Mouse (Mus musculus) erythroblast, embryonic 14.5 days (primary cell): ENCODE data around the gene Plekhs1.

ENCODE experiments used
- GATA1 ChIP-seq: IDR thresholded peaks from 2 replicates; pipeline ENCODE4 v1.6.1; 2012; ENCODE audit warnings: low read length, inconsistent platforms, mixed read lengths
- TAL1 ChIP-seq: IDR thresholded peaks from 3 replicates; pipeline ENCODE4 v1.6.1; 2012; ENCODE audit warnings: low read length, inconsistent platforms, mixed read lengths

- TF ChIP-seq TAL1 (no peak), GATA1 (no peak)
Measured at GRCm38 (mm10) chr19:56436380-56436779, 25.1 kb upstream of the Plekhs1 start.
